Mouse (Mus musculus): ENCODE results near the gene Olfr1493-ps1.
A peak's percentile ranks its signal among the peaks of the same experiment; 100 is the strongest.

Olfr1493-ps1 gene

GRCm38 (mm10) chr19:13722978-13723377 is at the start of gene Olfr1493-ps1:
Gene Olfr1493-ps1, plus strand, starts transcription at chr19:13723278.
- DNase-seq (ENCODE audit: low read depth, low spot score) = no peak

- DNase-seq (ENCODE audit: low read depth, low spot score) = no peak
Measured at GRCm38 (mm10) chr19:13696968-13697367, 26.1 kb upstream of the Olfr1493-ps1 start, which contains the start of gene Olfr1491. Gene Olfr1491, plus strand, starts transcription at chr19:13697268.

GRCm38 (mm10) chr19:13739428-13739827 is 16.4 kb downstream of the Olfr1493-ps1 start, which contains the start of gene Olfr1494:
Gene Olfr1494, plus strand, starts transcription at chr19:13739728.
- DNase-seq (ENCODE audit: low read depth, low spot score) = no peak

- no peak for DNase-seq (ENCODE audit: low read depth, low spot score)
Measured at GRCm38 (mm10) chr19:13749366-13749765, 26.3 kb downstream of the Olfr1493-ps1 start.

- no peak for DNase-seq (ENCODE audit: low read depth, low spot score)
Measured at GRCm38 (mm10) chr19:13764306-13764705, 41.2 kb downstream of the Olfr1493-ps1 start, which contains the start of gene Olfr1495. Gene Olfr1495, plus strand, starts transcription at chr19:13764606.

GRCm38 (mm10) chr19:13768565-13769276 is 45.6 kb downstream of the Olfr1493-ps1 start:
- peak; percentile 61 for DNase-seq (ENCODE audit: low read depth, low spot score)

- DNase-seq (ENCODE audit: low read depth, low spot score) = no peak
Measured at GRCm38 (mm10) chr19:13777578-13777977, 54.5 kb downstream of the Olfr1493-ps1 start, which contains the start of gene Olfr1496. Gene Olfr1496, plus strand, starts transcription at chr19:13777878.
